Mouse (Mus musculus): ENCODE data around the gene Pign.

DNA sequence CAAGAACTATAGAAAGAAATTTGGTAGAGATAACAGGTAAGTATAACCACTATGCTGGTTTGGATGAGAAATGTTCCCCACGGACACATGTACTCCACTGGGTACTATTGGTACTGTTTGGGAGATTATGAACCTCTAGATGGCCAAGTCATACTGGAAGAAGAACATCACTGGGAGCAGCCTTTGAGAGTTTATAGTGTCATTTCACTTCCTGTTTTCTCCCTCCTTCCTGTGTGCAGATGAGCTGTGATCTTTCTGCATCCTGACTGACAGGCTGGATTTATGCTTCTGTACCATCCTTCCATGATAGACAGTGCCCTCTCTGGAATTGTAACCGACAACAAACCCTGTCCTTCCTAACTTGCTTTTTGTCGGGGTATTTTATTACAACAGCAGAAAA is 110.3 kb downstream of the Pign start:
- TF ChIP-seq CTCF (IDR thresholded peaks at IDR 0.05; ENCODE audit: control insufficient read depth, insufficient read depth, insufficient replicate concordance, low read depth, low read length) (no peak), POLR2A (IDR thresholded peaks at IDR 0.05; ENCODE audit: control insufficient read depth, low read depth, low read length) (no peak)

Data from testis, adult 2 months (tissue).